8 mouse cellular contexts compared by ENCODE assay signal in genomic region chrX:102003632-102004315, GRCm38 (mm10).
DNase-seq lines count a peak whose midpoint lies in the region; ATAC-seq and TF ChIP-seq lines count a peak whose summit lies in the region.

No protein-coding gene starts in this region.

- peak overlapping the region; percentile 89 for H3K27ac ChIP-seq in heart, embryonic 15.5 days
- H3K27ac ChIP-seq in left cerebral cortex, adult 2 months = peak overlapping the region; percentile 79
- H3K27ac ChIP-seq in olfactory bulb, adult 2 months (ENCODE audit: insufficient read depth, low read depth, low read length) = peak overlapping the region; percentile 90

- 0 out of 2 replicates have a peak, but pooled peaks have one; percentile 40 for TF ChIP-seq POLR2A in olfactory bulb, adult 2 months (IDR thresholded peaks at IDR 0.05; ENCODE audit: insufficient read depth, low read depth, low read length)

- no peaks in the 10 kb centered on the region for H3K9me3 ChIP-seq in heart, embryonic 15.5 days (replicated peaks)

- peak overlapping the region; percentile 70 for H3K4me2 ChIP-seq in heart, embryonic 15.5 days

- peaks cover 12% of the 10 kb centered on the region; the same call in 1 of the 2 replicates for H3K27me3 ChIP-seq in heart, embryonic 15.5 days

- H3K4me3 ChIP-seq in heart, embryonic 15.5 days = peak overlapping the region; percentile 45
- H3K4me3 ChIP-seq in left cerebral cortex, adult 2 months = peak overlapping the region; percentile 29
- H3K4me3 ChIP-seq in olfactory bulb, adult 2 months (ENCODE audit: insufficient read depth, low read depth, low read length) = peak overlapping the region; percentile 61

- peaks cover 6% of the 10 kb centered on the region for H3K4me1 ChIP-seq in heart, embryonic 15.5 days (replicated peaks)
- H3K4me1 ChIP-seq in olfactory bulb, adult 2 months (ENCODE audit: control insufficient read depth, insufficient read depth, low read length) = peaks cover 13% of the 10 kb centered on the region; the same call in 1 of the 2 replicates

- H3K9ac ChIP-seq in heart, embryonic 15.5 days = peak overlapping the region; percentile 31; the same call in 1 of the 2 replicates

- 0 out of 2 replicates have a peak, but pooled peaks have one; percentile 31 for ATAC-seq in heart, embryonic 15.5 days (replicated peaks; ENCODE audit: insufficient number of reproducible peaks, insufficient read depth, low FRiP score, low read depth)

- WGBS in heart, embryonic 15.5 days = 22% methylated on average over 20 of the region's 20 CpGs
- WGBS in olfactory bulb, adult 2 months = 20% methylated on average over 20 of the region's 20 CpGs

- DNase-seq in heart, postnatal 10 days = no peak
- DNase-seq in brain, embryonic 18.5 days (ENCODE audit: low read depth, low spot score) = peak; percentile 57
- peak; percentile 56 to 63 for DNase-seq in frontal cortex, adult 2 months (ENCODE audit: extremely low spot score in 1 of 2, low spot score in 1 of 2)
- DNase-seq in left cerebral cortex, adult 2 months (ENCODE audit: extremely low spot score in 1 of 2, low spot score in 2 of 2) = peak; percentile 48 to 70
- no peak for DNase-seq in spleen, adult 18-20 months
- no peak for DNase-seq in ovary, postnatal 14 days (ENCODE audit: low spot score)

- intact Hi-C loops in heart, postnatal 10 days (cut with DNase I) = no loop called here
- intact Hi-C loops in left cerebral cortex, adult 2 months (cut with DNase I) = no loop called here

- H3K36me3 ChIP-seq in heart, embryonic 15.5 days = no peaks in the 10 kb centered on the region

- TF ChIP-seq CTCF in left cerebral cortex, adult 2 months (IDR thresholded peaks at IDR 0.05) = peak; percentile 18
- no peak for TF ChIP-seq CTCF in olfactory bulb, adult 2 months (IDR thresholded peaks at IDR 0.05; ENCODE audit: insufficient read depth, low read depth, low read length)

Comparison
In these comparisons a context has a peak if more than half of its experiments do, and no peak if none do; other contexts are left out.
1. DNase-seq: peak in brain, embryonic 18.5 days (single experiment), frontal cortex, adult 2 months (2 of 2) and left cerebral cortex, adult 2 months (2 of 2); none in heart, postnatal 10 days (0 of 2), spleen, adult 18-20 months (0 of 2) and ovary, postnatal 14 days (single experiment).
2. Peak in every context shown above with its lines, with median percentiles within 50 percentile points of each other: H3K27ac ChIP-seq and H3K4me3 ChIP-seq.